Mouse (Mus musculus): ENCODE results near the gene Ndel1. TPM values are rescaled to one million over a fixed set of nuclear protein-coding genes. Genes with fewer than 3 reads are reported as not detected.

Ndel1 gene
- polyA plus RNA-seq, 1 experiment from 2014 or later = 69.5 TPM

- peaks cover 6% of the 10 kb centered on the region; the same call in 1 of the 2 replicates for H3K4me1 ChIP-seq (replicated peaks)
- peaks cover 23% of the 10 kb centered on the region for H3K36me3 ChIP-seq
- peak overlapping the region; percentile 92 for H3K9ac ChIP-seq
- no peaks in the 10 kb centered on the region for H3K9me3 ChIP-seq
- H3K27me3 ChIP-seq (replicated peaks) = no peaks in the 10 kb centered on the region
- no peak overlapping the region for H3K27ac ChIP-seq
- ATAC-seq = no peak
- H3K4me2 ChIP-seq (replicated peaks) = peak overlapping the region; percentile 64
- WGBS = 3% methylated on average over 11 of the region's 11 CpGs
- peak overlapping the region; percentile 69 for H3K4me3 ChIP-seq (replicated peaks)
Measured at GRCm38 (mm10) chr11:68902367-68902766, 30.7 kb upstream of the Ndel1 start.

GRCm38 (mm10) chr11:68902047-68902364 lies 30.3 kb upstream of the Ndel1 start:
- H3K4me1 ChIP-seq (replicated peaks) = peaks cover 6% of the 10 kb centered on the region; the same call in 1 of the 2 replicates
- peak overlapping the region; percentile 69 for H3K4me3 ChIP-seq (replicated peaks)
- ATAC-seq = no peak
- WGBS = 0% methylated on average over 10 of the region's 10 CpGs
- H3K27ac ChIP-seq = peak overlapping the region; percentile 83
- H3K9ac ChIP-seq = peak overlapping the region; percentile 92
- H3K36me3 ChIP-seq = peaks cover 23% of the 10 kb centered on the region
- H3K9me3 ChIP-seq = no peaks in the 10 kb centered on the region
- H3K27me3 ChIP-seq (replicated peaks) = no peaks in the 10 kb centered on the region
- peak overlapping the region; percentile 64 for H3K4me2 ChIP-seq (replicated peaks)

- Histone ChIP-seq H3K4me2 (replicated peaks) (peak within 1 kb of the TSS; percentile 79), H3K27me3 (replicated peaks) (no peaks in the 10 kb centered on the region), H3K36me3 (peaks cover 23% of the 10 kb centered on the region), H3K27ac (peak within 1 kb of the TSS; percentile 83), H3K4me1 (replicated peaks) (peaks cover 6% of the 10 kb centered on the region; the same call in 1 of the 2 replicates), H3K9ac (peak within 1 kb of the TSS; percentile 92), H3K9me3 (no peaks in the 10 kb centered on the region), H3K4me3 (replicated peaks) (peak within 1 kb of the TSS; percentile 69)
- under 1% methylated on average over 52 of the region's 52 CpGs for WGBS
- peak; percentile 90 for ATAC-seq
Measured at GRCm38 (mm10) chr11:68901351-68902046, 29.8 kb upstream of the Ndel1 start, which contains the start of gene Rpl26. Gene Rpl26, plus strand, starts transcription at chr11:68901583.

- no peaks in the 10 kb centered on the region for H3K27me3 ChIP-seq (replicated peaks)
- peak; percentile 32 for ATAC-seq
- H3K36me3 ChIP-seq = peaks cover 19% of the 10 kb centered on the region
- WGBS = 25% methylated on average over 31 of the region's 31 CpGs
- H3K9ac ChIP-seq = peak overlapping the region; percentile 50; the same call in 1 of the 2 replicates
- peak overlapping the region; percentile 69 for H3K4me3 ChIP-seq (replicated peaks)
- H3K9me3 ChIP-seq = no peaks in the 10 kb centered on the region
- H3K27ac ChIP-seq = no peak overlapping the region
- H3K4me2 ChIP-seq (replicated peaks) = peak overlapping the region; percentile 79
- H3K4me1 ChIP-seq (replicated peaks) = peaks cover 6% of the 10 kb centered on the region; the same call in 1 of the 2 replicates
Measured at GRCm38 (mm10) chr11:68900519-68901350, 29.1 kb upstream of the Ndel1 start.

GRCm38 (mm10) chr11:68899815-68900214 lies 28.2 kb upstream of the Ndel1 start:
- Histone ChIP-seq H3K27me3 (replicated peaks) (no peaks in the 10 kb centered on the region), H3K36me3 (peaks cover 11% of the 10 kb centered on the region), H3K27ac (no peak overlapping the region), H3K4me2 (replicated peaks) (no peak overlapping the region), H3K9ac (no peak overlapping the region), H3K4me1 (replicated peaks) (peaks cover 6% of the 10 kb centered on the region; the same call in 1 of the 2 replicates), H3K4me3 (replicated peaks) (no peak overlapping the region), H3K9me3 (no peaks in the 10 kb centered on the region)
- 85% methylated on average over 8 of the region's 8 CpGs for WGBS
- ATAC-seq = no peak

- WGBS = 80% methylated on average over 6 of the region's 6 CpGs
Measured at GRCm38 (mm10) chr11:68898790-68899189, 27.1 kb upstream of the Ndel1 start.

GRCm38 (mm10) chr11:68897838-68898237 lies 26.2 kb upstream of the Ndel1 start:
- H3K4me1 ChIP-seq (replicated peaks) = 0 out of 2 replicates have a peak, but pooled peaks cover 4% of the 10 kb centered on the region
- no peak overlapping the region for H3K4me2 ChIP-seq (replicated peaks)
- H3K27ac ChIP-seq = no peak overlapping the region
- H3K4me3 ChIP-seq (replicated peaks) = no peak overlapping the region
- no peak for ATAC-seq
- no peaks in the 10 kb centered on the region for H3K27me3 ChIP-seq (replicated peaks)
- no peaks in the 10 kb centered on the region for H3K9me3 ChIP-seq
- H3K9ac ChIP-seq = no peak overlapping the region
- H3K36me3 ChIP-seq = no peaks in the 10 kb centered on the region
- WGBS = 72% methylated on average over 6 of the region's 6 CpGs

More at GRCm38 (mm10) chr11:68898790-68899189, 27.1 kb upstream of the Ndel1 start:
- Histone ChIP-seq H3K4me2 (replicated peaks) (no peak overlapping the region), H3K36me3 (peaks cover 7% of the 10 kb centered on the region; the same call in 1 of the 2 replicates), H3K27ac (no peak overlapping the region), H3K9me3 (no peaks in the 10 kb centered on the region), H3K4me1 (replicated peaks) (peaks cover 6% of the 10 kb centered on the region; the same call in 1 of the 2 replicates), H3K4me3 (replicated peaks) (no peak overlapping the region), H3K9ac (no peak overlapping the region), H3K27me3 (replicated peaks) (no peaks in the 10 kb centered on the region)
- no peak for ATAC-seq

GRCm38 (mm10) chr11:68897120-68897519 lies 25.5 kb upstream of the Ndel1 start:
- no peak for ATAC-seq
- H3K4me3 ChIP-seq (replicated peaks) = no peak overlapping the region
- WGBS = 46% methylated on average over 4 of the region's 4 CpGs

GRCm38 (mm10) chr11:68896247-68896646 lies 24.6 kb upstream of the Ndel1 start:
- H3K27me3 ChIP-seq (replicated peaks) = no peaks in the 10 kb centered on the region
- H3K27ac ChIP-seq = no peak overlapping the region
- no peak overlapping the region for H3K4me2 ChIP-seq (replicated peaks)
- H3K9ac ChIP-seq = no peak overlapping the region
- H3K4me3 ChIP-seq (replicated peaks) = no peak overlapping the region
- no peak for ATAC-seq
- H3K36me3 ChIP-seq = no peaks in the 10 kb centered on the region
- H3K9me3 ChIP-seq = no peaks in the 10 kb centered on the region
- H3K4me1 ChIP-seq (replicated peaks) = 0 out of 2 replicates have a peak, but pooled peaks cover 4% of the 10 kb centered on the region
- WGBS = 85% methylated on average over 5 of the region's 5 CpGs

More at GRCm38 (mm10) chr11:68897120-68897519, 25.5 kb upstream of the Ndel1 start:
- Histone ChIP-seq H3K9ac (no peak overlapping the region), H3K36me3 (no peaks in the 10 kb centered on the region), H3K27ac (no peak overlapping the region), H3K9me3 (no peaks in the 10 kb centered on the region), H3K27me3 (replicated peaks) (no peaks in the 10 kb centered on the region), H3K4me1 (replicated peaks) (0 out of 2 replicates have a peak, but pooled peaks cover 4% of the 10 kb centered on the region), H3K4me2 (replicated peaks) (no peak overlapping the region)

- ATAC-seq = no peak
- Histone ChIP-seq H3K4me1 (replicated peaks) (no peaks in the 10 kb centered on the region), H3K27ac (no peak overlapping the region), H3K4me2 (replicated peaks) (no peak overlapping the region), H3K27me3 (replicated peaks) (no peaks in the 10 kb centered on the region), H3K4me3 (replicated peaks) (no peak overlapping the region), H3K9me3 (no peaks in the 10 kb centered on the region), H3K36me3 (no peaks in the 10 kb centered on the region), H3K9ac (no peak overlapping the region)
- 70% methylated on average over 12 of the region's 12 CpGs for WGBS
Measured at GRCm38 (mm10) chr11:68893911-68894464, 22.3 kb upstream of the Ndel1 start.

- H3K9me3 ChIP-seq = no peaks in the 10 kb centered on the region
- WGBS = 66% methylated on average over 15 of the region's 15 CpGs
- no peaks in the 10 kb centered on the region for H3K4me1 ChIP-seq (replicated peaks)
- no peak overlapping the region for H3K4me2 ChIP-seq (replicated peaks)
- H3K9ac ChIP-seq = no peak overlapping the region
- H3K27ac ChIP-seq = no peak overlapping the region
- ATAC-seq = no peak
- H3K36me3 ChIP-seq = no peaks in the 10 kb centered on the region
- no peak overlapping the region for H3K4me3 ChIP-seq (replicated peaks)
- H3K27me3 ChIP-seq (replicated peaks) = no peaks in the 10 kb centered on the region
Measured at GRCm38 (mm10) chr11:68892233-68892832, 20.7 kb upstream of the Ndel1 start.

GRCm38 (mm10) chr11:68891823-68892222 lies 20.2 kb upstream of the Ndel1 start:
- no peak overlapping the region for H3K27ac ChIP-seq
- 69% methylated on average over 5 of the region's 5 CpGs for WGBS
- no peaks in the 10 kb centered on the region for H3K36me3 ChIP-seq
- H3K9ac ChIP-seq = no peak overlapping the region
- H3K27me3 ChIP-seq (replicated peaks) = no peaks in the 10 kb centered on the region
- no peaks in the 10 kb centered on the region for H3K4me1 ChIP-seq (replicated peaks)
- no peaks in the 10 kb centered on the region for H3K9me3 ChIP-seq
- H3K4me3 ChIP-seq (replicated peaks) = no peak overlapping the region
- no peak for ATAC-seq
- no peak overlapping the region for H3K4me2 ChIP-seq (replicated peaks)

Data from intestine, embryonic 15.5 days (tissue).